Mouse (Mus musculus): ENCODE measurements around the gene Gabpb1.
"Not testable (repeated sequence)": the region's sequence is repeated elsewhere in the genome, so short reads cannot be mapped to it uniquely, and the experiment has no call there.

Gene Gabpb1

DNA sequence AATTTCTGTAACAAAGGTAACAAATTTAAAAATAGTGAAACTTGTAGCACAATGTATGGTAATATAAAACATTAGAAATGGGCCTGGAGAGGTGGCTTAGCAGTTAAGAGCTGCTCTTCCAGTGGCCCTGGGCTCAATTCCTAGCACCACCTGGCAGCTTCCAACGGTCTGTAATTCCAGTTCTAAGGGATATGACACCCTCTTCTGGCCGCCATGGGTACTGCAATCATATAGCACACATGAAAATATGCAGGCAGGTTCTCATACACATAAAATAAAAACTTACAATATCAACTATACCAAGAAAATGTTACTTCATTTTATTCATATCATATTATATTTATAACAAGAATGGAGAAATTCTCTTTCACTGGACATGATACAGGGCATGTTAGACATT, 35.8 kb downstream of the Gabpb1 start:
- DNase-seq (ENCODE audit: low spot score in 2 of 2) = no peak

DNA sequence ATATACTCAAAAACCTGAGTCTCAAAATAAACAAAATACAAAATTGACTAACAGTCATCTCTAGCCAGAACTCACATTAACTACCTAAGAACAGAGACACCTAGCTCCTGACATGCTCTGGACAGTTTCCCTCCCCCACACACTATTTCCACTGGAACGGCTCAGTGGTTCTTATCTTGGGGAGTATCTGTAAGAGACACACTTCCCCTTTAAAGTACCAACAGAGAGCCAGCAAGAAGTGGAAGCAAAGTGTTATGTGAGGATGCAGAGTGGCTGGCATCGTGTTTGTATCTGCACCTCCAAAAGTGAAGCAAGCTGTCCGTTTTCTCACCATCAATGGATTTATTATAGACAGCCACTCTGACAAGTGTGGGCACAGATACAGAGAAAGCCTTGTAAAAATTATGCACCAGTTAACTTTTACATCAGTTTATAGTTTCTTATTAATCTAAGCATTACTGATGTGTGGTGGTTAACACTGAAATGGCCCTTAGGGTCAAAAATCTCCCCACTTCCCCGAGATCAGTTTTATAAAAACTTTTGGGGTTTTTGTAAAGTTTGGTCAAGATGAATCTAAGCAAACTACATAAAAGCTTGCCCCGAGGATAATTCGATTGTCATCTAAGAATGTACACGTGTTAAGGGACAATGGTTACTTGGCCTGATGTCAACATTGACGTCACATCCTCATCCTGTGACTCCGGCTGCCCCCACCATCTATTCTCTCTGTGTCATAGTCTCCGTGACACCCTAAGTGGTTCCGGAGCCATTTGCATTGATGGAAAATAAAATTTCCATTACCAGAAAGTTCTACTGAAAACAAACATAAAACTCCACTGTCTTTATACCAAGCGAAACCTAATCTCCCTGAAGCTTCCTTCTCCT, 40.0 kb downstream of the Gabpb1 start:
- DNase-seq (ENCODE audit: low spot score in 2 of 2) = no peak

DNA sequence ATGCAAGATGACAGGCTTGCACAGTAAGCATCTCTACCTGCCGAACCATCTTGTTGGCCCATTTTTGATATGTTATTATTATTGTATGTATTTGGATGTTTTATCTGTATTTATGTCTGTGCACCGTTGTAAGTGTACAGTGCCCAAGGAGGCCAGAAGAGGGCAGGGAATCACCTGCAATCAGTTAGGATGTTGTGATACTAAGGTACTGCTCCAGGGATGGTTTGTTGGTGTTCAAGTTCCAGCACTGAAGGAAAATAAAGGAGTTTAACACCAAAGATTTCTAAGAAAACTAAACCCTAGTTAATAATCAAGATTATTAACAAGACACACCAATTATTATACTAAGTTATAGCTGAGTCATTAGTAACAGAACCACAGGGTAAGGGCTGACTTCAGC, 43.0 kb downstream of the Gabpb1 start:
- DNase-seq (ENCODE audit: low spot score in 2 of 2) = no peak

DNA sequence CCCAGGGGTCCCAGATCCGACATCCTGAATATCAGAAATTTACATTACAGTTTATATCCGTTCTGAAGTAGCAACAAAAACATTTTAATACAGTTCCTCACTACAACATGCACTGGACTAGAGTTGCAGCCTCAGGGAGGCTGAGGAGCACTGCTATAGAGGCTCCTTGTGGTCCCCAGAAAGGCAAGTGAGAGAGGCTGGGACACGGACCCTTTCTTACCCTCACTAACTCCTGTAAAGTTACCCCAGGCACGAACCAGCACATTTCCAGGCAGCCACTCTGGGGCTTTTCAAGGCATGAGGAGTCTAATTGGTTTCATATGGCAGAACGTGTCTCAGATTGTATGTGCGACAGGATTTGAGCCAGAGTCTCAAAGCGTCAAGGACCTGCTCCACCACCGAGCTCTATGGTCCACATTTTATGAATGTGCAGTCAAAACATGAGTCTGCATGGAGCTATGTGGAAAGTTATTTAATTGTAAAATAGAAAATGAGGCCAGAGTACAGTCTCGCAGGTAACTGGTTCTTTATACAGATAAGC, 47.6 kb downstream of the Gabpb1 start:
- DNase-seq (ENCODE audit: low spot score in 2 of 2) = no peak

DNA sequence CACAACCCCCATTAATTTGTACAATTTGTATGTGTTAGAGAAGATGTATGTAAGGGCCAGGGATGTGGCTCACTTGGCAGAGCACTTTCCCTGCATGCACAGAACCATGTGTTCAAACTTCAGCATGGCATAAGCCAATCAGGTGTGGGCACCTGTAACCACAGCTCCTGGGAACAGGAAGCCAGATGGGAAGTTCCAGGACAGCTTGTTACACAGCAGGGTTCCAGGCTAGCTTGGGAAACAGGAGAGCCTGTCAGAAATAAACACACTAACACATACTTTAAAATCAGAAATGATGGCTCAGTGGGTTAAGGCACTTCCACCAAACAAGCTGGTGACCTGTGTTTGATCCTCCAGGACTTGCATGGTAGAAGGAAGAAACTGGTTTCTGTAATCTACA, 53.0 kb downstream of the Gabpb1 start:
- no peak for DNase-seq (ENCODE audit: low spot score in 2 of 2)

DNA sequence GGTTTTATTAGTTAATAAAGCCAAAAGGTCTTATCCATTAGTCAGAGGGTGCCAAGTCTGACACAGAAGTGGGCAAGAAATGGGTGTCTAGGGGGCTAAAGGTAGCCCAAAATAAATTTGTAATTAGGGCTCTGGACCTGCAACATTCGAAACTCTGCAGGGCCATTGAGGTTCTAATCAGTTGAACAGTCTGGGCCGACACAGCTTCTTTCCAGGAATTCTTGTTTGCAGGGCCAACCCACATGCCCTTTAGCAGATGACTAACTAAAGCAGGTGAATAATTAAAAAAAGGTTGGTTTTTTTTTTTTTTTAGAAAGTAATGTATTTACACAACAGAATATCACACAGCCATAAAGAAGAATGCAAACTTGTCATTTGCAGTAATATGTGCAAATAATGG, 53.7 kb downstream of the Gabpb1 start:
- no peak for DNase-seq (ENCODE audit: low spot score in 2 of 2)

DNA sequence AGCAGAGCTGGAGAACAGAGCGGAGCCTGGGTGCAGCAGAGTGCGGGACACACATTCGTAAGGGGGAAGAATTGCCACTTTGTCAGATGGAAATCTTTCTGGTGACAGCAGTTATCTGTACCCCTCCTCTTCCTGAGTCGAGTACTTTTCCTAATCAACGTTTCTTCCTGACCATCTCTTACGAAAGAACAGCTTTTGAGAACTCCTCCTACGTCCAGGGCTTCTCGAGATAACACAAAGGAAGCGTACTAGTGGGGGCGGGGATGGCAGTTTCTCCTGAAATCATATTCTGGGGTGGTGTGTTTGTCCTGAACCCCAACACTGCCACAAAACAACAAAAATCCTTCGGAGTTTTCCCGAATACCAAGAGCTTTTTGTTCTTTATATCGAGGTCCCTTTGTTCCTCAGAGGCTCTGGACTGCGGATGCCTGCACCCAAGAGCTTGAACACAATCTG, 56.9 kb downstream of the Gabpb1 start, which contains the start of gene Hdc:
Gene Hdc (minus strand): TSS at position 51 of the 456 bp plus-strand sequence.
- no peak for DNase-seq (ENCODE audit: low spot score in 2 of 2)

DNA sequence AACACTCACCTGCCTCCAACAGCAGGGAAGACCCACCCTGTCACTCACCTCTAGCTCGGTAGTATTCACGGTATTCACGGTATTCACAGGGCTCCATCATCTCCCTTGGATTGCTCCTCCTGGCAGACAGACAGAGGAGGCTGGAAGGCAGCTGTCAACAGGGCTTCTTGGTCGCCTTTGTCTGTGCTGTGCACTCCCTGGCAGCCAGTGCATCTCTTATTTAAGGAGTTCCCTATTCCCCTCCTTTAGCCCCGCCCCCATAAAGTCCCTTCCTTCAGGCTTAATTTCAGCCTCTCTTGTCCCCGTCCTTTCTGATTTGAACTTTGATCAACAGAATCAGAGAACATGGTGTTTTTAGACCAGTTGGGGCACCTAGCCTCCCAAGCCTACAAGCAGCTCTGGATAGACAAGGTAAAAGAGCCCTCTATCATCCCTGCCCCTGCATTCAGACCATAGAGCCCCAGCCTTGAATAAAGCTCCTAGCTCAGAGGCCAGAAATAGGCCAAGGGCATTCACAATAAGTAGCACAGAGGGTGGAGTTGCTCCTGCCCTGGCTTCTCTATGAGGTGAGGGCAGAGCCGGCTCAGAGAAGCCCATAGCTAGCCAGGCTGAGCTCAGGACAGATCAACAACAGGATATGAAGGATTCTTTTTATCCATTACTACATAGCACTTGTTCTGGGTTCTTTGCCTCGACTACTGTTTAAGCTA, 57.5 kb downstream of the Gabpb1 start:
- no peak for DNase-seq (ENCODE audit: low spot score in 2 of 2)

DNA sequence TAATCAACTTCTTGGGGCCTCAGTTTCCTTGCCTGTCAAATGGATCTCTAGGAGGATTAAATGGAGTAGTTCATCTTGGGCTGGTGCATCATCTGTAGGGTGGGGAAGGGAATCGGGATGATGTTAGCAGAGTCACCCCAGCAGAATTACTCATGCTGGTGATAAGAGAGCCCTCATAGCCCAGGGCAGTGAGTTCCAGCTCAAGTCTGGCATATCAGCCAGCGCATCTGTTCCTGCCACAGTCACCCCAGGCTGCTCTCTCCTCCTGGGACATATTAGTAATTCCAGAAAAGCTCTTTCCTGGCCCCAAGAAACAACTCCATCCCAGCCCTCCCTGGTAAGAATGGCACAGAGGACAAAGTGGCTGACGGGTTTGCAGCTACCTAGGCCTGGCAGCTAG, 60.8 kb downstream of the Gabpb1 start:
- no peak for DNase-seq (ENCODE audit: low spot score in 2 of 2)

DNA sequence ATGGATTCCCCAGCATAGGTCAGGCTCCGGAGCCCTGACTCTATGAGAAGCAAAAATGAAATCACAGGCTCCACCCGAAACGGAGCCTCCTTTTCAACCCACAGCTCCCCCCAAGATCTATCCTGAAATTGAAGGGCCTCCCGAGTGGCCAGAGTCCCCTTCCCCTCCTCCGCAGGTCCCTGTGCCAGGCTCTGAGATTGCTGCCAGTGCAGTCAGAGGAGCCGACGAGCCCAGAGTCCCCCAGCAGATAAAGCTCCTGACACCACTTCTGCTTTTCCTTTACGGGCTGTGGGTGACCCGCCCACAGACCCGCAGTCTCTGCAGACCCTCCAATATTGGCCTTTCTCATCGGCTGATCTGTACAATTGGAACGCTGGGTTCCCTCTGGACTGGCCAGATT, 66.5 kb downstream of the Gabpb1 start:
- DNase-seq (ENCODE audit: low spot score in 2 of 2) = not testable (repeated sequence)

DNA sequence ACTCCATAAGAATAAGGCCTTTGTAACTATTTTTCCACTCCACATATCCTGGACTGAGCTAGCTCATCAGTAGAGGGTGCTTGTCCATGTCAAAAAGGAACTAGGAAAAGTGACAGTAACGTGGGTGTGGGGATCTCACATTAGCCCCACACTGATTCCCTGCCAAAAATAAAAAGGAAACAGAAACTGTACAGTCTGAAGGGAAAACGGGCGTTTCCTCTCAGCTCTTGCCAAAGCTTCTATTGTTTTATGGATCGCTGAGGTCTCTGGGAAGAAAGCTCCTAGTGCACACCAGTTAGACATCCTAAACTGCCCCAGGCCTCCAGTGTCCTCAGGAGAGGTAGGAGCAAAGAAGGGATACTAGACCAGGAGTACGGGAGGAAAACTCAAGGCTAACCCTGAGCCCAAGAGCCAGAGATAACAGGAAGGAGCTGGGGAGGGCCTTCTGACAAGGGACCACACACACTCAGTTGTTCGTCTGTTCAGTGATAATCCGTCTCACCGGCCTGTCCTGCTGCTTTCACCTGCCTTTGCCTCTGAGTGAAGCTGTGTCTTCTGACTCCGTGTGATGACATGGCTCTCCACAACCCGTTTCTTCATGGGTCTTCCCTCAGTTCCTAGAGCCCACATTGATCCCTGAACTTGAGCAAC, 68.5 kb downstream of the Gabpb1 start:
- no peak for DNase-seq (ENCODE audit: low spot score in 2 of 2)

DNA sequence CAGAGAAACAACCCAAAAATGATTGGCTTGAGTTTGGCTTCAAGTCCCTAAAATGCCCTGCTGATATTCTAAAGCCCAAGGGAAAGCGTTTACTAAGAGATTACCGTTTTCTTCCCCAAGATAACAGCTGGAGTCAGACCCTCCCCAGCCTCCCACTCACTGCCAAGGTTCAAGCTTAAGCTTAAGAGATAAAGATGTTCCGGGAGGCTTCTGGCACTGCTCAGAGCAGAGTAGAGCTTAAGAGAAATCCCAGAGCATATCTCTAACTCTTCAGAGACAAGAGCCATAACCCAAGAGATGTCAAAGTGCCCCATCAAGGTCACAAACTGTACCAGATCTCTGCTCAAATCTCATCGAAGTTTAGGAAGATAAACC, 69.5 kb downstream of the Gabpb1 start:
- DNase-seq (ENCODE audit: low spot score in 2 of 2) = no peak

DNA sequence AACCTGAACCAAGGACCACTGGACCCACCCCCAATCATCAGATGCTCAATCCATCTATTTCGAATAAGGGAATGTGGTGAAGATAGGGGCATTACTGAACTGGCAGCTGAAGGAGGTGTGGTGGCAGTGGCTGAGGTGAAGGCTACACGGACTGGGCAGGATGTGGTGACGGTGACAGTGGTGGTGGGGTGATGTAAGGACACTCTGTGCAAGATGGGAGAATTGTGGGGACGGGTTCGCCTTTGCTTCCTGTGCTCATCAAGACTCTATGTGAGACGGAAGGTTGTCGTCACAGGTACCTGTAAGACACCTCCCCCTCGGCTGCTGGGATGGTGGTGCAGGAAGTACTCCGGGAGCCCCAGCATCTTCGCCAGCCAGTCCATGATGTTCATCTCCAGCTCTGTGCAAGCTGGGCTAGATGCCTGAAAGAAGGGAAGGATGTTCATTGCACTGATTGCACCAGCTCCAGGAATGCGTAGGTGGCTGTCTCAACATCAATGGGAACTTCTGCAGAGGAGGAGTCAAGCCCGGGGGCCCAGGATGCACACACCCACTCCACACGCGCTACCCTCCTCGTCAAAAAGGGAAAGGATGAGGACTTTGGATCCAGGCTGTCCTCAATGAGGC, 70.0 kb downstream of the Gabpb1 start:
- no peak for DNase-seq (ENCODE audit: low spot score in 2 of 2)

DNA sequence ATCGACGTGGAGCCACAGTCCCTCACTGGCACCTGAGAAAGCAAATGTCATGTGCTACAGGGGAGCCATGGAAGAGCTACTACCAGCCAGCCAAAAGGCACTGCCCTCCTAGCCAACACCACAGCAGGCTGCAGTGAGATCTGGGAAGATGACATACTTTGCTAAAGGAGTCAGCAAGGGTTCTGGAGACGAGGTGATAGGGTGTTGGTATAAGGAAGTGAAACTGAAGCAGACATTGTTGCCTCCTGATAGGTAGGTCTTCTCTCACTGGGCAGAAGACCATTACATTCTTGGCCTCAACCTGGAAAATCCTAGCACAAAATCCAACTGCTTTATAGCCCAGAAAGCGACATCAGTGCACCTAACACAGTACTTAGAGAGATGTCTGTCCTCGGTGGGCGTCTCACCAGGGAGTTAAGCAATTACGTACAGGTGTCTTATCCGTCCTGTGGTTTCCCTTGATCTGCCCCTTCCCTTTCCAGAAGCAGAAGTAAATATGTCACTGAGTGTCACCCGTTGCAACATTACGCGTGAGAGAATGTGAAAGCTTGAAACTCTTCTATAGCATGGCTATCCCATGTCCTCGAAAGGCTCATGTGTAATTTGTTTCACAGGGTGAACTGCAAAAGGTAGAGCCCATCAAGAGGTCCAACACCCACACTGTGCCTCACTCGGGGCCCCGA, 74.1 kb downstream of the Gabpb1 start:
- DNase-seq (ENCODE audit: low spot score in 2 of 2) = no peak

DNA sequence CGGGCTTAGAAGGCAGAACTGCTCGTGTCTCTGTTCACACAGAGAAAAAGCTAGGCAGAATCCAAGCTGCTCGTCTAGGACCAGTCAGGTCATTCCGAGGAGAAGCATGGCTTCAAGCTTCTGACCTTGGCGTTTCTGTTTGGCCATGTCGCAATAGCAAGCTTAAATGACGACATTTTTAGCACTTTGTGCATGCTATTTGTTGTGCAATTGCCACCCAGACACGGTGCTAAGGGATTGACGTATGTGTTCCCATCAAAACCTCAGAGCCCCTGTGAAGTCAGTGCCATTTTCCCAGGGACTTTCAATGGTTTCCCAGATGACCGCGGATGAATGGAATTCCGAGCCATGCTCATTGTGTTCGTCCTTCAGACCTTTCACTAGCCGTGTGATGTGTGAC, 75.6 kb downstream of the Gabpb1 start:
- DNase-seq (ENCODE audit: low spot score in 2 of 2) = no peak

DNA sequence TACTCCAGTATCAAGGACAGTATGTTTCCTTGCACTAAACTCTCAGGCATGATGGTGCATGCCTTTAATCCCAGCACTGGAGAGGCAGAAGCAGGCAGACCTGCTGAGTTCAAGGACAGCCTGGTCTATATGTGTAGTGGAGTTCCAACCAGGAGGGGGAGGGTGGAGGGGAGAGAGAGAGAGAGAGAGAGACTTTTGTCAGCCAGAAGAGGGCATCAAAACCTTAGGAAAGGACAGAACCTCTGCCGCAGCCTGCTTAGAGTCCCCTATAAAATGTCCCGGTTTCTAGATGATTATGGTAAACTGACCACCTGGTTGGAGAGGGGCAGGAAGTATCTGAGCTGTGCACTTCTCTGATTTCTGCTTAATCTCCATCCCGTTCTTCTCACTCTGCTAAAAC, 77.1 kb downstream of the Gabpb1 start:
- DNase-seq (ENCODE audit: low spot score in 2 of 2) = no peak

DNA sequence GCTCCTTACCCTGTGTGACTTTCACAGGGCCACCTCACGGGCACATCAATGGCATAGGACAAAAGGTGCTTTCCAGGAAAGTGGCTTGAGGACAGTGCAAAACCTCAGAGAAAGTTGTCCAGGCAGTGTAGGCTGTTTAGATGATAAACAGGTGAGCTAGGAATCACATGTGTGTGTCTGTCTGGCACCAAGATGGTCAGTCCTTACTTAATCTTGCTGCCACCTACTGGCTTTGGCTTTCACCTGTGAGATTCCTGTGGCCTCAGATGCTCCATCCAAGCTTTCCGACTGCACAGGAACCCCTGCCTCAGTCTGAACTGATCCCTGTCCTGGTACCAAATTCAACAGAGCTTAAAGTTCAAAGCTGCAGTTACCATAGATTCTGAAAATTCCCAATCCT, 77.8 kb downstream of the Gabpb1 start:
- DNase-seq (ENCODE audit: low spot score in 2 of 2) = no peak

DNA sequence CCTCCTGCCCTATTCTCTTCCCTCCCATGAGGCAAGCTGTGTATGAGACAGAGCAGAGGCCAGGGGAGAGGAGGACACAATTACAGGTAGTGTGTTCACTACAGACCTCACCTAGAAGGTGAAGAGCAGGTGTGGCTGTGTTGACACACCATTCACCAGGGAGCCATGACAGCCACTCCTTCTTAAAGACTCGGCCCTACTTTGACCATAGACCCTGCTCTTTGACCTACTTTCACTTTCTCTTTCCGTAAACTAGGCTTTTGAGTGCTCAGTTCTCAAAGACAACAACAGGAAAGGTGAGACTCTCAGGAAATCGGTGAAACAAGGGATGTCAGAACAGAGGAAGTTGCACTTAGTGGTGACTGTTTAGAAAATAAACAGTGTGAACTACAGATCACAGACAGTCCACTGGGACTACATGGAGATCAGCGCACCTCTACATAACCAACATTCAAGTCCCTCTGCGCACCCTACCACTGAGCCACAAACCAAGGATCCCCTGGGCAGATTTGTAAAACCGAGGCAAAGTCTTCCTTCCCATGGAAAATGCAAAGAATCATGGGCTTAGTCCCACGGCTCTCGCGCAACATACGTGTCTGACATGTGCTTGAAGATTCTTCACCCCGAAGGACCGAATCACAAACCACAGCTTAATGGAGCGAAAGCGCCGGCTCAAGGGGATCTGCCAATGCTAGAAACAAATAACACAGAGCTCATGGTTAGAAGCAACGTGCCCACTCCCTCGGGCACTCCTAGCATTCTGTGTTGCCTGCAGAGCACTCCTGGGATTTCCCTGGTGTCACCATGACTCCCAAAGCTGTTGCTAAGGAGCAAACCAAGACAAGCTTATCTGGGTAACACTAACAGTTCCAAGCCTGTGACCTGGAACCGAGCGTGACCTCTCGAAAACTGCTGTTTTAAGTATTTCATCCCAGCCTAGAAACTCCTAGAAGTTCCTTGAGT, 78.6 kb downstream of the Gabpb1 start:
- no peak for DNase-seq (ENCODE audit: low spot score in 2 of 2)

DNA sequence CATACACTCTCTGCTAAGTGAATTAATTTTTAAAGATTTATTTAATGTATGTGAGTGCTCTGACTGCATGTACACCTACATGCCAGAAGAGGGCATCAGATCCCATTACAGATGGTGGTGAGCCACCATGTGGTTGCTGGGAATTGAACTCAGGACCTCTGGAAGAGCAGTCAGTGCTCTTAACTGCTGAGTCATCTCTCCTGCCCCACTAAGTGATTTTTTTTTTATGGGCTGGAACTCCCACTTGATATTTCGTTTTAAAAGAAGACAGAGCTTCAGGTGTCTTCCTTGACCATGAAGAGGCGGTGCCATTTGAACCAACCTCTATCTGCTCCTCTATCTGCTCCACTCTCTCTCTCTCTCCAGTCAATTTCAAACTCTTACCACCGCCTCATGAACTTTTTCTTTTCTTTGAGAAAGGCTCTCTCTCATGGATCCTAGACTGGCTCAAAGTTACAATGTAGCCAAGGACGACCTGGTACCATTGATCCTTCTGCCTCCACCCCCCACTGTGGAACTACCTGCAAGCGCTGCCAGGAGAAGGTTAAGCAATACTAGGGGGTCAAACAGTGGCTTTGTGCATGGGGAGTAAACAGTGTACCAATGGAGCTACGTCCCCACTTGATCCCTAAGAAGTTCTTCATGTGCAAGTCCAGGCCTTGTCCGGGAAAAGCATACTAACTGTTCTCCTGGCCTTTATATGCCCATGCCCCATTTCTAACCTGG, 79.6 kb downstream of the Gabpb1 start:
- DNase-seq (ENCODE audit: low spot score in 2 of 2) = no peak
